In genomic region chr10:63282846-63283245, GRCm38 (mm10) we compare ENCODE assay signal across 11 mouse cellular contexts.
"Had no signal": no experiment of that assay in that cellular context is flagged by ENCODE, and none has a peak within 500 bp of the region (broad histone marks: within the 10 kb centered on the region; RNA-seq: fewer than 3 reads in every experiment).

No protein-coding gene starts in this region.

- H3K4me3 ChIP-seq: intestine, embryonic 15.5 days; limb, embryonic 10.5 days; midbrain, embryonic 10.5 days; neural tube, embryonic 13.5 days; stomach, embryonic 15.5 days had no signal

- H3K4me2 ChIP-seq: hindbrain, embryonic 14.5 days; intestine, embryonic 15.5 days; neural tube, embryonic 13.5 days; stomach, embryonic 15.5 days had no signal

- ATAC-seq: intestine, embryonic 15.5 days; midbrain, embryonic 16.5 days had no signal

- H3K9me3 ChIP-seq: intestine, embryonic 15.5 days; limb, embryonic 10.5 days; midbrain, embryonic 10.5 days; neural tube, embryonic 13.5 days; stomach, embryonic 15.5 days had no signal

- H3K27ac ChIP-seq: hindbrain, embryonic 14.5 days; intestine, embryonic 15.5 days; limb, embryonic 10.5 days; midbrain, embryonic 10.5 days; neural tube, embryonic 13.5 days; stomach, embryonic 15.5 days had no signal

- H3K4me1 ChIP-seq: intestine, embryonic 15.5 days; limb, embryonic 10.5 days; midbrain, embryonic 10.5 days; neural tube, embryonic 13.5 days; stomach, embryonic 15.5 days had no signal

- H3K9ac ChIP-seq: hindbrain, embryonic 14.5 days; intestine, embryonic 15.5 days; neural tube, embryonic 13.5 days; stomach, embryonic 15.5 days had no signal

- H3K27me3 ChIP-seq: intestine, embryonic 15.5 days; neural tube, embryonic 13.5 days; stomach, embryonic 15.5 days had no signal

- H3K36me3 ChIP-seq: intestine, embryonic 15.5 days had no signal

- DNase-seq: lung, adult 18-20 months; right cerebral cortex, postnatal 14 days; thymus, adult 2 months; thymus, postnatal 25 days had no signal
